Mouse (Mus musculus) midbrain, postnatal 0 days (tissue): Measurements from ENCODE around the gene Rxrb. TPM values are rescaled to one million over a fixed set of nuclear protein-coding genes. Genes with fewer than 3 reads are reported as not detected.
"Not testable (repeated sequence)": the region's sequence is repeated elsewhere in the genome, so short reads cannot be mapped to it uniquely, and the experiment has no call there.

Experiments
- ATAC-seq: fragments of 200-750 bp; cut with Nextera tagmentation; 2 replicates; pipeline ENCODE4 v1.8.0; 2017; ENCODE audit warnings: moderate number of reproducible peaks, mild to moderate bottlenecking, moderate TSS enrichment, moderate library complexity; ENCODE audit not compliant: low FRiP score
- DNase-seq: peaks from one replicate; pipeline ENCODE4 v3.0.0-alpha.2; 2015; ENCODE audit warnings: low spot score
- H3K27ac ChIP-seq: fragments of 300-500 bp; sonication (generic); 2 replicates; pipeline ENCODE4 v1.5.1; 2014; ENCODE audit warnings: low read depth, mild to moderate bottlenecking, low read length, mixed read lengths
- H3K27me3 ChIP-seq: fragments of 300-500 bp; sonication (generic); 2 replicates; pipeline ENCODE4 v1.6.1; 2014; ENCODE audit warnings: low read length, control low read depth, mixed read lengths; ENCODE audit not compliant: insufficient read depth
- H3K36me3 ChIP-seq: fragments of 300-500 bp; sonication (generic); 2 replicates; pipeline ENCODE4 v1.6.1; 2014; ENCODE audit warnings: low read length, control low read depth, mixed read lengths; ENCODE audit not compliant: insufficient read depth
- H3K4me1 ChIP-seq: fragments of 300-500 bp; sonication (generic); 2 replicates; pipeline ENCODE4 v1.6.1; 2014; ENCODE audit warnings: mild to moderate bottlenecking, control low read depth, antibody characterized with exemption, low read length, mixed read lengths; ENCODE audit not compliant: insufficient read depth
- H3K4me2 ChIP-seq: fragments of 300-500 bp; sonication (generic); 2 replicates; pipeline ENCODE4 v1.6.1; 2014; ENCODE audit warnings: low read depth, mild to moderate bottlenecking, low read length, mixed read lengths; ENCODE audit not compliant: poor library complexity, severe bottlenecking
- H3K4me3 ChIP-seq: fragments of 300-500 bp; sonication (generic); 2 replicates; pipeline ENCODE4 v1.5.1; 2014; ENCODE audit warnings: low read depth, mild to moderate bottlenecking, low read length, moderate library complexity
- H3K9ac ChIP-seq: fragments of 300-500 bp; sonication (generic); replicated peaks from 2 replicates; pipeline ENCODE4 v1.6.1; 2014; ENCODE audit warnings: mild to moderate bottlenecking, low read length, moderate library complexity, mixed read lengths; ENCODE audit not compliant: poor library complexity, severe bottlenecking
- H3K9me3 ChIP-seq: fragments of 300-500 bp; sonication (generic); 2 replicates; pipeline ENCODE4 v1.6.1; 2016; ENCODE audit warnings: low read length, control low read depth
- CTCF ChIP-seq: IDR thresholded peaks from 2 replicates; pipeline ENCODE4 v1.5.1; 2016; ENCODE audit warnings: antibody characterized with exemption, mild to moderate bottlenecking
- WGBS: fragments of 180-500 bp; shearing (Covaris S2); extraction: QIAGEN DNeasy Blood & Tissue Kit; methylation state at CpG from one replicate; pipeline ENCODE4 v1.1.7; 2014; 5-methylcytosine and 5-hydroxymethylcytosine counted together
- polyA plus RNA-seq: library from polyadenylated mRNA; unstranded; fragments of >200 nt; fragmentation: Nextera tagmentation; extraction: Ambion mirVana; gene quantifications from 2 replicates; pipeline ENCODE4 v1.2.1, GENCODE M21; 2015
- total RNA-seq: library from RNA; depleted of rRNA; stranded (reverse); fragments of >200 nt; gene quantifications from 2 replicates; pipeline ENCODE4 v1.2.3, GENCODE M21; 2014

Rxrb gene
- total and polyA plus RNA-seq, 2 experiments from 2014 or later: 53.7 to 61.2 TPM

DNA sequence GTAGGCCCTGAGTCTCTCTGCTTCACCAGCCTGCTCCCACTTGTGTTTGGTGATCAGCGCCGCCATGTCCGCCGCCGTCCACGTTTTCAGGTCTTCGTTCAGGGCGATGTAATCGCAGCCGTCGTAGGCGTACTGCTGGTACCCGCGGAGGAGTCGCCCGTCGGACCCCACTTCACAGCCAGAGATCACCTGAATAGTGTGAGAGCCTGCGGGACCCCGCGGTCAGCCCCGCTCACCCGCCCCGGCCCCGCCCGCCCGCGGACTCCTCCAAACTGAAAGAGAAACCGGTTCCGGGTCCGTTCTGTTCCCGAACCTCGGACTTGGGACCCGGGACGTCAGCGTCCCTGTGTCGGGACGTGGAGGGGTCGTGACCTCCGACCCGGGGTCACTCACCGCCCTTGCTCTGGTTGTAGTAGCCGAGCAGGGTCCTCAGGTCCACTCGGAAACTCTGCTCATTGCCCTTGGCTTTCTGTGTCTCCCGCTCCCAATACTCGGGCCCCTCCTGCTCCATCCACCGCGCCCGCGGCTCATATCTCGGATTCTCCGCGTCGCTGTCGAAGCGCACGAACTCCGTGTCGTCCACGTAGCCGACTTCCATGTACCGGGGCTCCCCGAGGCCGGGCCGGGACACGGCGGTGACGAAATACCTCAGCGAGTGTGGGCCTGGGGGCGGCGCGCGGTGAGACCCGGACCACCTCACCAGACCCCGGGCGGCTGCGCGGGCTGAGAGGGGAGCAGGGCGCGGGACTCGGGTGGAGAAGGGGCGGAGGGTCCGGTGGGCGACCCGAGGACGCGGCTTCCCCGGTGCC lies 32.1 kb upstream of the Rxrb start:
- Histone ChIP-seq H3K4me1 (0 out of 2 replicates have a peak, but pooled peaks cover 4% of the 10 kb centered on the region), H3K27me3 (peaks cover 7% of the 10 kb centered on the region; the same call in 1 of the 2 replicates), H3K36me3 (no peaks in the 10 kb centered on the region), H3K27ac (no peak overlapping the region), H3K4me2 (peak overlapping the region; percentile 88), H3K9ac (no peak overlapping the region; the same call in 1 of the 2 replicates), H3K4me3 (peak overlapping the region; percentile 49), H3K9me3 (no peaks in the 10 kb centered on the region)
- ATAC-seq (peak; percentile 34; the same call in 1 of the 2 replicates), DNase-seq (no peak)
- no peak for TF ChIP-seq CTCF
- WGBS: 3% methylated on average over 79 of the region's 87 CpGs

- ATAC-seq: peak; percentile 87
- Histone ChIP-seq H3K27me3 (peaks cover 7% of the 10 kb centered on the region; the same call in 1 of the 2 replicates), H3K4me3 (peak within 1 kb of the TSS; percentile 49), H3K27ac (no peak within 1 kb of the TSS), H3K9me3 (no peaks in the 10 kb centered on the region), H3K4me1 (0 out of 2 replicates have a peak, but pooled peaks cover 4% of the 10 kb centered on the region), H3K36me3 (no peaks in the 10 kb centered on the region), H3K9ac (no peak within 1 kb of the TSS; the same call in 1 of the 2 replicates), H3K4me2 (peak within 1 kb of the TSS; percentile 88)
- DNase-seq: peak; percentile 73
- WGBS: under 1% methylated on average over 26 of the region's 30 CpGs
- TF ChIP-seq CTCF: no peak
These were observed 31.5 kb upstream of the Rxrb start, which contains the start of gene H2-K1 for GRCm38 (mm10) chr17:34000150-34000537. TSS of gene H2-K1 (minus strand) at chr17:34000347.

DNA sequence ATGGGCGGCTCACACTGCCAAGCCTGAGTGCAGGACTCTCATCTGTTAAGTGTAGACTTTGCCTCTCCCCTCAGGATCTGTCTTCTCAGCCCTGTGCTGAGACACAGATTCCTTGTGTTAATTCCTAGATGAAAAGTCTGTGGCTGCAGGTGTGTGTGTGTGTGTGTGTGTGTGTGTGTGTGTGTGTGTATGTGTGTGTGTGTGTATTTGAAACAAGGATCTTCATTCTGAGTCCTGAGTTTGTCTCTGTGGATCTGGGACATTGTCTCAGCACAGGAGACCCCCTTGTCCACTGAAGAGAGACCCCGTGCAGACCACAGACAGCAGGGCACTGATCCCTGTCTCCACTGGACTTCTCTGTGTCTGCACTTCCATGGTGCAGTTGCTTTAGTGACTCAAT lies 30.8 kb upstream of the Rxrb start:
- not testable (repeated sequence) for ATAC-seq, H3K9me3 ChIP-seq, H3K36me3 ChIP-seq, DNase-seq, H3K4me3 ChIP-seq, H3K4me2 ChIP-seq, H3K4me1 ChIP-seq, H3K9ac ChIP-seq, H3K27me3 ChIP-seq, H3K27ac ChIP-seq
- 43% methylated on average over 2 of the region's 2 CpGs for WGBS

- no peak for ATAC-seq
- no peak overlapping the region for H3K9ac ChIP-seq
- 9% methylated on average over 5 of the region's 5 CpGs for WGBS
- H3K4me3 ChIP-seq: no peak overlapping the region
- H3K36me3 ChIP-seq: no peaks in the 10 kb centered on the region
- H3K4me1 ChIP-seq: 0 out of 2 replicates have a peak, but pooled peaks cover 4% of the 10 kb centered on the region
- no peak overlapping the region for H3K27ac ChIP-seq
- peak; percentile 81 for TF ChIP-seq CTCF
- H3K9me3 ChIP-seq: no peaks in the 10 kb centered on the region
- DNase-seq: peak; percentile 43
- no peak overlapping the region for H3K4me2 ChIP-seq
- H3K27me3 ChIP-seq: peaks cover 7% of the 10 kb centered on the region; the same call in 1 of the 2 replicates
These were observed 28.2 kb upstream of the Rxrb start for GRCm38 (mm10) chr17:34003426-34003825.

- Histone ChIP-seq H3K9ac (no peak overlapping the region), H3K4me2 (no peak overlapping the region), H3K27me3 (no peaks in the 10 kb centered on the region), H3K4me1 (no peaks in the 10 kb centered on the region), H3K36me3 (no peaks in the 10 kb centered on the region), H3K9me3 (no peaks in the 10 kb centered on the region), H3K4me3 (no peak overlapping the region), H3K27ac (no peak overlapping the region)
- no peak for TF ChIP-seq CTCF
- ATAC-seq: no peak
- no peak for DNase-seq
- WGBS: 66% methylated on average over 2 of the region's 2 CpGs
These were observed 25.0 kb upstream of the Rxrb start for GRCm38 (mm10) chr17:34006570-34006969.

GRCm38 (mm10) chr17:34010156-34010555 lies 21.5 kb upstream of the Rxrb start:
- no peak for ATAC-seq

More at GRCm38 (mm10) chr17:34010156-34010555, 21.5 kb upstream of the Rxrb start:
- Histone ChIP-seq H3K36me3 (no peaks in the 10 kb centered on the region), H3K4me1 (no peaks in the 10 kb centered on the region), H3K27ac (no peak overlapping the region), H3K4me3 (no peak overlapping the region), H3K9me3 (no peaks in the 10 kb centered on the region), H3K9ac (no peak overlapping the region), H3K4me2 (no peak overlapping the region), H3K27me3 (no peaks in the 10 kb centered on the region)
- DNase-seq: no peak
- WGBS: 71% methylated on average over 5 of the region's 5 CpGs
- TF ChIP-seq CTCF: no peak
